Mouse (Mus musculus) MEL (cell line): ENCODE results near the gene Hoxa3. TPM values are rescaled to one million over a fixed set of nuclear protein-coding genes. Genes with fewer than 3 reads are reported as not detected.

Experiments used
- DNase-seq: peaks from one replicate; pipeline ENCODE4 v3.0.0; 2011; ENCODE audit warnings: low read depth, low spot score
- H3K27ac ChIP-seq: 2 replicates; pipeline ENCODE4 v1.5.1; 2012; ENCODE audit warnings: low read depth, mild to moderate bottlenecking, control low read depth, low read length, moderate library complexity; ENCODE audit not compliant: control insufficient read depth
- H3K27me3 ChIP-seq, 2 experiments: fragments of 150-350 bp in 1 of 2; sonication (generic) in 1 of 2; 2 replicates each; pipeline ENCODE4 v1.6.1; 2012; ENCODE audit warnings: low read length in 2 of 2, mild to moderate bottlenecking in 2 of 2, improper control_type of control experiment in 1 of 2, moderate library complexity in 1 of 2; ENCODE audit not compliant: insufficient read depth in 2 of 2, control insufficient read depth in 1 of 2
- H3K36me3 ChIP-seq, 2 experiments: 2 replicates each; pipeline ENCODE4 v1.6.1; 2012 to 2014; ENCODE audit warnings: low read length in 2 of 2, improper control_type of control experiment in 1 of 2, inconsistent platforms in 1 of 2, mild to moderate bottlenecking in 1 of 2; ENCODE audit not compliant: insufficient read depth in 2 of 2, control insufficient read depth in 1 of 2
- H3K4me1 ChIP-seq, 2 experiments: fragments of 150-350 bp in 1 of 2; sonication (generic) in 1 of 2; 2 replicates each; pipeline ENCODE4 v1.6.1; 2012; ENCODE audit warnings: low read length in 2 of 2, improper control_type of control experiment in 1 of 2, mild to moderate bottlenecking in 1 of 2; ENCODE audit not compliant: insufficient read depth in 2 of 2, control insufficient read depth in 1 of 2
- H3K4me3 ChIP-seq, 2 experiments: fragments of 150-350 bp in 1 of 2; sonication (generic) in 1 of 2; 2 replicates each; pipeline ENCODE4 v1.5.1; 2012; ENCODE audit warnings: low read depth in 2 of 2, low read length in 2 of 2, mild to moderate bottlenecking in 2 of 2, moderate library complexity in 2 of 2, control low read depth in 1 of 2, improper control_type of control experiment in 1 of 2; ENCODE audit not compliant: control insufficient read depth in 1 of 2, insufficient read depth in 1 of 2
- H3K79me2 ChIP-seq: 2 replicates; pipeline ENCODE4 v1.6.1; 2012; ENCODE audit warnings: mild to moderate bottlenecking, low read length, moderate library complexity; ENCODE audit not compliant: control insufficient read depth, poor library complexity, insufficient read depth
- H3K9ac ChIP-seq: 2 replicates; pipeline ENCODE4 v1.6.1; 2012; ENCODE audit warnings: low read depth, mild to moderate bottlenecking, control low read depth, low read length, moderate library complexity; ENCODE audit not compliant: control insufficient read depth, poor library complexity, severe bottlenecking
- H3K9me3 ChIP-seq: fragments of 150-350 bp; sonication (generic); replicated peaks from 2 replicates; pipeline ENCODE4 v1.6.1; 2012; ENCODE audit warnings: mild to moderate bottlenecking, low read length, improper control_type of control experiment, moderate library complexity; ENCODE audit not compliant: insufficient read depth
- CHD1 ChIP-seq: IDR thresholded peaks from 2 replicates; pipeline ENCODE4 v1.6.1; 2012; ENCODE audit warnings: low read depth, mild to moderate bottlenecking, inconsistent platforms, low read length, improper control_type of control experiment
- CHD2 ChIP-seq: IDR thresholded peaks from 2 replicates; pipeline ENCODE4 v1.6.1; 2011; ENCODE audit warnings: low read length, improper control_type of control experiment
- E2F4 ChIP-seq: IDR thresholded peaks from 2 replicates; pipeline ENCODE4 v1.6.1; 2011; ENCODE audit warnings: low read depth, low read length, improper control_type of control experiment, borderline replicate concordance
- ETS1 ChIP-seq: IDR thresholded peaks from 2 replicates; pipeline ENCODE4 v1.6.1; 2012; ENCODE audit warnings: low read depth, mild to moderate bottlenecking, inconsistent platforms, low read length, improper control_type of control experiment, moderate library complexity
- GABPA ChIP-seq: IDR thresholded peaks from 2 replicates; pipeline ENCODE4 v1.6.1; 2012; ENCODE audit warnings: low read depth, mild to moderate bottlenecking, inconsistent platforms, low read length, improper control_type of control experiment, moderate library complexity
- GATA1 ChIP-seq: IDR thresholded peaks from 2 replicates; pipeline ENCODE4 v1.6.1; 2011; ENCODE audit warnings: low read depth, low read length, improper control_type of control experiment
- HCFC1 ChIP-seq: IDR thresholded peaks from 2 replicates; pipeline ENCODE4 v1.6.1; 2012; ENCODE audit warnings: low read depth, mild to moderate bottlenecking, inconsistent platforms, low read length, improper control_type of control experiment, moderate library complexity
- KAT2A ChIP-seq: conservative IDR thresholded peaks from 2 replicates; pipeline ENCODE4 v1.6.1; 2012; ENCODE audit warnings: low read depth, low read length, improper control_type of control experiment, inconsistent platforms
- MAX ChIP-seq: IDR thresholded peaks from 2 replicates; pipeline ENCODE4 v1.6.1; 2011; ENCODE audit warnings: low read length, improper control_type of control experiment
- MAZ ChIP-seq: IDR thresholded peaks from 2 replicates; pipeline ENCODE4 v1.6.1; 2012; ENCODE audit warnings: low read depth, mild to moderate bottlenecking, inconsistent platforms, low read length, improper control_type of control experiment
- MEF2A ChIP-seq: IDR thresholded peaks from 2 replicates; pipeline ENCODE4 v1.6.1; 2014; ENCODE audit warnings: low read depth, mild to moderate bottlenecking, inconsistent platforms, low read length, improper control_type of control experiment; ENCODE audit not compliant: poor library complexity, insufficient replicate concordance, severe bottlenecking; ENCODE audit errors: extremely low read depth
- MYC ChIP-seq: IDR thresholded peaks from 2 replicates; pipeline ENCODE4 v1.6.1; 2011; ENCODE audit warnings: low read depth, mild to moderate bottlenecking, low read length, improper control_type of control experiment, moderate library complexity
- NELFE ChIP-seq: IDR thresholded peaks from 2 replicates; pipeline ENCODE4 v1.6.1; 2011; ENCODE audit warnings: low read depth, low read length, improper control_type of control experiment
- POLR2A ChIP-seq, 2 experiments: IDR thresholded peaks; 2 replicates each; pipeline ENCODE4 v1.6.1; 2011 to 2012; ENCODE audit warnings: low read length in 2 of 2, mild to moderate bottlenecking in 2 of 2, control low read depth in 1 of 2, improper control_type of control experiment in 1 of 2, low read depth in 1 of 2, moderate library complexity in 1 of 2; ENCODE audit not compliant: control insufficient read depth in 1 of 2, insufficient read depth in 1 of 2, poor library complexity in 1 of 2
- RCOR1 ChIP-seq: IDR thresholded peaks from 2 replicates; pipeline ENCODE4 v1.6.1; 2012; ENCODE audit warnings: low read depth, mild to moderate bottlenecking, inconsistent platforms, low read length, improper control_type of control experiment
- SMC3 ChIP-seq: IDR thresholded peaks from 2 replicates; pipeline ENCODE4 v1.6.1; 2011; ENCODE audit warnings: low read depth, low read length, improper control_type of control experiment
- UBTF ChIP-seq: IDR thresholded peaks from 2 replicates; pipeline ENCODE4 v1.6.1; 2012; ENCODE audit warnings: low read depth, mild to moderate bottlenecking, inconsistent platforms, low read length, improper control_type of control experiment, moderate library complexity, borderline replicate concordance; ENCODE audit not compliant: insufficient read depth
- polyA plus RNA-seq, 2 experiments: library from polyadenylated mRNA; stranded (reverse) in 1 of 2; unstranded in 1 of 2; fragments of >175 nt in 1 of 2; fragments of >200 nt in 1 of 2; gene quantifications; 2 replicates each; pipeline versions ENCODE4 v1.2.1 to v1.2.4; 2012; ENCODE audit warnings: low replicate concordance in 2 of 2, low read depth in 1 of 2; ENCODE audit not compliant: insufficient read length in 2 of 2, insufficient read depth in 1 of 2, missing spikeins in 1 of 2
- total RNA-seq: library from RNA; depleted of rRNA; stranded (reverse); fragments of 300-350 nt; gene quantifications from 2 replicates; pipeline ENCODE4 v1.2.3, GENCODE M21; 2012

Hoxa3 gene
- total and polyA plus RNA-seq, 3 experiments = not detected

DNA sequence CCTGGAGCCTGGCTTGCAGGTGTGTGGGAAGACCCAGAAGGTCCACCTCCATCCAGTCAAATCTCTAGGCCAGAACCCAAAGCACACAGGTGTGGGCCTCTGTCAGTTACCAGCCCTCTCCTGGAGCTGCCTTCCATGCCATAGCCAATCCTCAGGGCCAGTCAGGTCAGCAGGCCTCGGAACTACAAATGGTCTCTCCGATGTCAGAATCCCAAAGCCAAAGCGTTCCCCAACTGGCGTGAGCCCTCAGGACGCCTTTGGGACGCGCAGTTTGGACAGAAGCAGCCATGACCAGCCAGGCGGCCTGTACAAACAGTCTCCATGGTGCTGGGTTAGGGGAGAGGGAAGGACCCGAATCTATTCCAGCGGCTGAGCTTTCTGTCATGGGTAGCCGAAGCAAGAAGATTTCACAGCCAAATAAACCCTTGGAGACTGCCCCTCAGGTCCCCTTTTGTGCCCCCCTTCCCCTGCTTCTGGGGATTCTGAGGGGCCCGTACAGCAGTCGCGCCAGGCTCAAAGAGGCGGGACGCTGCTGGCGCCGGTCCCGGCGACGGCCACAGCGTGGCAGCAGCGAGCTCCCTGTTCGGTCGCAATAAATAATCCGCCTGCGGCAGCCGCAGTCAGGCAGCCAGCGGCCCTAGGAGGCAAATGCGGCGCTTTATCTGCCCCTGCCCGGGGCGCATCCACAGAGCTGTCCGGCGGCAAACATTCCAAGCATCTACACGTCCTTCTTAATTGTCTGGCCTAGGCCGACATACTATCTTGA, 1.8 kb downstream of the Hoxa3 start:
- Histone ChIP-seq H3K27ac (no peak overlapping the region), H3K4me3 (no peak overlapping the region), H3K9me3 (no peaks in the 10 kb centered on the region), H3K79me2 (no peaks in the 10 kb centered on the region), H3K36me3 (no peaks in the 10 kb centered on the region), H3K4me1 (no peaks in the 10 kb centered on the region), H3K27me3 (no peaks in the 10 kb centered on the region), H3K9ac (no peak overlapping the region)
- TF ChIP-seq CHD2 = no peak
- TF ChIP-seq NELFE = no peak
- no peak for TF ChIP-seq MAZ
- TF ChIP-seq SMC3 = no peak
- no peak for TF ChIP-seq GABPA
- no peak for TF ChIP-seq MAX
- TF ChIP-seq MYC = no peak
- no peak for TF ChIP-seq POLR2A (IDR thresholded peaks at IDR 0.05; ENCODE audit: control insufficient read depth in 1 of 2, insufficient read depth in 1 of 2, low read depth in 1 of 2, low read length in 2 of 2, poor library complexity in 1 of 2)
- no peak for TF ChIP-seq CHD1
- no peak for TF ChIP-seq MEF2A
- TF ChIP-seq GATA1 = no peak
- TF ChIP-seq UBTF = no peak
- DNase-seq = no peak

DNA sequence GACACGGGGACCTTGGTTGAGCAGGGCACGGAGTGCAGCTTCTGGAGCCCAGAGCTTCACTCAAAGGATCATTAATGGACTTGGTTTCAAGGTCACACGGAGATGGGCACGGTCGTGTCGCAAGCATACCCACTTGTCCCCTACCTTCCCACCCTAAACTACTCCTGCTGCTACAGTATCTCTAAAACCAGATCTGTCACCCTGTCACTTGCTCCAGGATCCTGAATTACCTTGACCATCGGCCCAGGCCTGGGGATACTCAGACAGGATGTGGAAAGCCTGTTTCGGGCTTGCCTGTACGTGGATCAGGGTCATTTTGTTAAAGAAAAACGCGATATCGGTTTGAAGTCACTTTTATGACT, 3.5 kb downstream of the Hoxa3 start:
- Histone ChIP-seq H3K79me2 (no peaks in the 10 kb centered on the region), H3K36me3 (no peaks in the 10 kb centered on the region), H3K4me1 (no peaks in the 10 kb centered on the region), H3K4me3 (no peak overlapping the region), H3K9ac (no peak overlapping the region), H3K27ac (no peak overlapping the region), H3K27me3 (no peaks in the 10 kb centered on the region), H3K9me3 (no peaks in the 10 kb centered on the region)
- DNase-seq = no peak
- TF ChIP-seq KAT2A (no peak), E2F4 (no peak), ETS1 (no peak), HCFC1 (no peak), CHD2 (no peak), RCOR1 (no peak)
- TF ChIP-seq, all 39 proteins: peak for 0
